Mouse (Mus musculus): ENCODE measurements around the gene Col11a2. TPM values are rescaled to one million over a fixed set of nuclear protein-coding genes. Genes with fewer than 3 reads are reported as not detected.

The Col11a2 gene
- polyA plus RNA-seq, 1 experiment from 2014 or later: 3.2 TPM

- H3K9me3 ChIP-seq: no peaks in the 10 kb centered on the region
- H3K9ac ChIP-seq: no peak overlapping the region
- no peaks in the 10 kb centered on the region for H3K27me3 ChIP-seq (replicated peaks)
- no peaks in the 10 kb centered on the region for H3K36me3 ChIP-seq (replicated peaks)
- no peak overlapping the region for H3K4me2 ChIP-seq
- no peaks in the 10 kb centered on the region for H3K4me1 ChIP-seq
- H3K4me3 ChIP-seq: no peak overlapping the region
- WGBS: 87% methylated on average over 8 of the region's 8 CpGs
- H3K27ac ChIP-seq: no peak overlapping the region
- ATAC-seq (replicated peaks): no peak
These were observed 25.8 kb upstream of the Col11a2 start for GRCm38 (mm10) chr17:34013436-34013835.

GRCm38 (mm10) chr17:34021539-34022413, 17.5 kb upstream of the Col11a2 start:
- peaks cover 32% of the 10 kb centered on the region for H3K4me1 ChIP-seq
- WGBS: 96% methylated on average over 23 of the region's 23 CpGs
- H3K4me3 ChIP-seq: no peak overlapping the region
- no peaks in the 10 kb centered on the region for H3K27me3 ChIP-seq (replicated peaks)
- no peak overlapping the region for H3K9ac ChIP-seq
- no peak for ATAC-seq (replicated peaks)
- H3K9me3 ChIP-seq: no peaks in the 10 kb centered on the region
- no peak overlapping the region for H3K4me2 ChIP-seq
- peaks cover 6% of the 10 kb centered on the region; the same call in 1 of the 2 replicates for H3K36me3 ChIP-seq (replicated peaks)
- H3K27ac ChIP-seq: no peak overlapping the region

- 94% methylated on average over 14 of the region's 14 CpGs for WGBS
- Histone ChIP-seq H3K9me3 (no peaks in the 10 kb centered on the region), H3K9ac (no peak overlapping the region), H3K4me3 (no peak overlapping the region), H3K27ac (no peak overlapping the region), H3K4me2 (no peak overlapping the region), H3K36me3 (replicated peaks) (peaks cover 6% of the 10 kb centered on the region; the same call in 1 of the 2 replicates), H3K4me1 (peaks cover 38% of the 10 kb centered on the region), H3K27me3 (replicated peaks) (no peaks in the 10 kb centered on the region)
- ATAC-seq (replicated peaks): no peak
These were observed 16.8 kb upstream of the Col11a2 start for GRCm38 (mm10) chr17:34022414-34022783.

- no peak overlapping the region for H3K27ac ChIP-seq
- H3K4me2 ChIP-seq: no peak overlapping the region
- no peak overlapping the region for H3K4me3 ChIP-seq
- 94% methylated on average over 20 of the region's 20 CpGs for WGBS
- ATAC-seq (replicated peaks): no peak
- no peak overlapping the region for H3K9ac ChIP-seq
- H3K27me3 ChIP-seq (replicated peaks): no peaks in the 10 kb centered on the region
- no peaks in the 10 kb centered on the region for H3K9me3 ChIP-seq
- peaks cover 6% of the 10 kb centered on the region; the same call in 1 of the 2 replicates for H3K36me3 ChIP-seq (replicated peaks)
- H3K4me1 ChIP-seq: peaks cover 44% of the 10 kb centered on the region
These were observed 16.2 kb upstream of the Col11a2 start for GRCm38 (mm10) chr17:34022987-34023386.

- peak overlapping the region; percentile 81; the same call in 1 of the 2 replicates for H3K9ac ChIP-seq
- peaks cover 8% of the 10 kb centered on the region; the same call in 1 of the 2 replicates for H3K36me3 ChIP-seq (replicated peaks)
- H3K4me1 ChIP-seq: peaks cover 51% of the 10 kb centered on the region
- no peak for ATAC-seq (replicated peaks)
- no peaks in the 10 kb centered on the region for H3K27me3 ChIP-seq (replicated peaks)
- H3K9me3 ChIP-seq: no peaks in the 10 kb centered on the region
- peak overlapping the region; percentile 99 for H3K27ac ChIP-seq
- WGBS: 58% methylated on average over 9 of the region's 9 CpGs
- H3K4me2 ChIP-seq: peak overlapping the region; percentile 90
- peak overlapping the region; percentile 75 for H3K4me3 ChIP-seq
These were observed 15.6 kb upstream of the Col11a2 start for GRCm38 (mm10) chr17:34023678-34024077.

GRCm38 (mm10) chr17:34024317-34024821, 14.9 kb upstream of the Col11a2 start, which contains the start of gene Ring1:
Gene Ring1 (minus strand): TSS chr17:34024680.
- Histone ChIP-seq H3K36me3 (replicated peaks) (peaks cover 14% of the 10 kb centered on the region; the same call in 1 of the 2 replicates), H3K9ac (peak within 1 kb of the TSS; percentile 81), H3K4me2 (peak within 1 kb of the TSS; percentile 90), H3K27me3 (replicated peaks) (no peaks in the 10 kb centered on the region), H3K27ac (peak within 1 kb of the TSS; percentile 99), H3K4me3 (peak within 1 kb of the TSS; percentile 75), H3K4me1 (peaks cover 58% of the 10 kb centered on the region), H3K9me3 (no peaks in the 10 kb centered on the region)
- under 1% methylated on average over 56 of the region's 58 CpGs for WGBS
- peak; percentile 80 for ATAC-seq (replicated peaks)

- Histone ChIP-seq H3K9ac (peak overlapping the region; percentile 81), H3K9me3 (no peaks in the 10 kb centered on the region), H3K27me3 (replicated peaks) (no peaks in the 10 kb centered on the region), H3K4me1 (peaks cover 65% of the 10 kb centered on the region), H3K4me3 (peak overlapping the region; percentile 75), H3K27ac (peak overlapping the region; percentile 99), H3K4me2 (peak overlapping the region; percentile 90), H3K36me3 (replicated peaks) (peaks cover 15% of the 10 kb centered on the region; the same call in 1 of the 2 replicates)
- peak; percentile 2; the same call in 1 of the 2 replicates for ATAC-seq (replicated peaks)
- under 1% methylated on average over 54 of the region's 57 CpGs for WGBS
These were observed 14.1 kb upstream of the Col11a2 start for GRCm38 (mm10) chr17:34024861-34025755.

GRCm38 (mm10) chr17:34025756-34026151, 13.5 kb upstream of the Col11a2 start:
- H3K4me3 ChIP-seq: peak overlapping the region; percentile 75
- peak; percentile 9 for ATAC-seq (replicated peaks)
- H3K4me1 ChIP-seq: peaks cover 71% of the 10 kb centered on the region

GRCm38 (mm10) chr17:34026221-34026620, 13.0 kb upstream of the Col11a2 start:
- no peaks in the 10 kb centered on the region for H3K9me3 ChIP-seq
- peak overlapping the region; percentile 99 for H3K27ac ChIP-seq
- WGBS: 6% methylated on average over 2 of the region's 2 CpGs
- peaks cover 12% of the 10 kb centered on the region; the same call in 1 of the 2 replicates for H3K36me3 ChIP-seq (replicated peaks)
- no peak overlapping the region for H3K9ac ChIP-seq
- peaks cover 73% of the 10 kb centered on the region for H3K4me1 ChIP-seq
- no peaks in the 10 kb centered on the region for H3K27me3 ChIP-seq (replicated peaks)
- peak overlapping the region; percentile 90 for H3K4me2 ChIP-seq
- H3K4me3 ChIP-seq: peak overlapping the region; percentile 75
- ATAC-seq (replicated peaks): no peak

More at GRCm38 (mm10) chr17:34025756-34026151, 13.5 kb upstream of the Col11a2 start:
- no peaks in the 10 kb centered on the region for H3K27me3 ChIP-seq (replicated peaks)
- peak overlapping the region; percentile 99 for H3K27ac ChIP-seq
- no peak overlapping the region; the same call in 1 of the 2 replicates for H3K9ac ChIP-seq
- no peaks in the 10 kb centered on the region for H3K9me3 ChIP-seq
- H3K36me3 ChIP-seq (replicated peaks): peaks cover 13% of the 10 kb centered on the region; the same call in 1 of the 2 replicates
- peak overlapping the region; percentile 90 for H3K4me2 ChIP-seq
- WGBS: 10% methylated on average over 7 of the region's 7 CpGs

- Histone ChIP-seq H3K4me2 (peak overlapping the region; percentile 90), H3K9me3 (no peaks in the 10 kb centered on the region), H3K27me3 (replicated peaks) (no peaks in the 10 kb centered on the region), H3K4me3 (peak overlapping the region; percentile 62), H3K4me1 (peaks cover 73% of the 10 kb centered on the region), H3K9ac (peak overlapping the region; percentile 59), H3K36me3 (replicated peaks) (peaks cover 12% of the 10 kb centered on the region; the same call in 1 of the 2 replicates), H3K27ac (peak overlapping the region; percentile 99)
- 3% methylated on average over 36 of the region's 36 CpGs for WGBS
- no peak for ATAC-seq (replicated peaks)
These were observed 12.2 kb upstream of the Col11a2 start for GRCm38 (mm10) chr17:34026917-34027655.

GRCm38 (mm10) chr17:34027656-34028223, 11.5 kb upstream of the Col11a2 start, which contains the start of gene H2-Ke6:
Gene H2-Ke6 (minus strand): TSS chr17:34028060.
- ATAC-seq (replicated peaks): peak; percentile 66
- peak within 1 kb of the TSS; percentile 59 for H3K9ac ChIP-seq
- peak within 1 kb of the TSS; percentile 99 for H3K27ac ChIP-seq
- peak within 1 kb of the TSS; percentile 90 for H3K4me2 ChIP-seq
- H3K4me1 ChIP-seq: peaks cover 77% of the 10 kb centered on the region
- peak within 1 kb of the TSS; percentile 62 for H3K4me3 ChIP-seq
- no peaks in the 10 kb centered on the region for H3K9me3 ChIP-seq
- peaks cover 12% of the 10 kb centered on the region; the same call in 1 of the 2 replicates for H3K36me3 ChIP-seq (replicated peaks)
- H3K27me3 ChIP-seq (replicated peaks): no peaks in the 10 kb centered on the region
- WGBS: under 1% methylated on average over 48 of the region's 49 CpGs
